Mouse (Mus musculus) midbrain, embryonic 11.5 days (tissue): ENCODE data around the gene Foxp1. TPM values are rescaled to one million over a fixed set of nuclear protein-coding genes. Genes with fewer than 3 reads are reported as not detected.

ENCODE experiments used
- ATAC-seq: fragments of 200-750 bp; cut with Nextera tagmentation; 2 replicates; pipeline ENCODE4 v1.8.0; 2017; ENCODE audit warnings: moderate TSS enrichment, moderate library complexity; ENCODE audit not compliant: low FRiP score
- DNase-seq: peaks from one replicate; pipeline ENCODE4 v3.0.0; 2015; ENCODE audit warnings: low spot score; ENCODE audit errors: missing footprints
- H3K27ac ChIP-seq: fragments of 300-500 bp; sonication (generic); 2 replicates; pipeline ENCODE4 v1.5.1; 2014; ENCODE audit warnings: low read depth, low read length
- H3K27me3 ChIP-seq: fragments of 300-500 bp; sonication (generic); 2 replicates; pipeline ENCODE4 v1.6.1; 2014; ENCODE audit warnings: mild to moderate bottlenecking, low read length, moderate library complexity, mixed read lengths; ENCODE audit not compliant: control insufficient read depth, insufficient read depth
- H3K36me3 ChIP-seq: fragments of 300-500 bp; sonication (generic); 2 replicates; pipeline ENCODE4 v1.6.1; 2014; ENCODE audit warnings: mild to moderate bottlenecking, low read length, moderate library complexity, mixed read lengths; ENCODE audit not compliant: control insufficient read depth, insufficient read depth
- H3K4me1 ChIP-seq: fragments of 300-500 bp; sonication (generic); 2 replicates; pipeline ENCODE4 v1.6.1; 2014; ENCODE audit warnings: low read length; ENCODE audit not compliant: control insufficient read depth, insufficient read depth
- H3K4me2 ChIP-seq: fragments of 300-500 bp; sonication (generic); 2 replicates; pipeline ENCODE4 v1.6.1; 2014; ENCODE audit warnings: mild to moderate bottlenecking, moderate library complexity
- H3K4me3 ChIP-seq: fragments of 300-500 bp; sonication (generic); 2 replicates; pipeline ENCODE4 v1.5.1; 2014; ENCODE audit warnings: low read depth, low read length
- H3K9ac ChIP-seq: fragments of 300-500 bp; sonication (generic); 2 replicates; pipeline ENCODE4 v1.6.1; 2014; ENCODE audit warnings: low read length
- H3K9me3 ChIP-seq: fragments of 300-500 bp; sonication (generic); 2 replicates; pipeline ENCODE4 v1.6.1; 2016; ENCODE audit warnings: low read length; ENCODE audit not compliant: control insufficient read depth
- WGBS: fragments of 180-500 bp; shearing (Covaris S2); extraction: QIAGEN DNeasy Blood & Tissue Kit; methylation state at CpG from one replicate; pipeline ENCODE4 v1.1.7; 2014; 5-methylcytosine and 5-hydroxymethylcytosine counted together
- polyA plus RNA-seq: library from polyadenylated mRNA; unstranded; fragments of >200 nt; fragmentation: Nextera tagmentation; extraction: Ambion mirVana; gene quantifications from 2 replicates; pipeline ENCODE4 v1.2.1, GENCODE M21; 2014

Gene Foxp1
- polyA plus RNA-seq, 1 experiment from 2014 or later: 86.2 TPM

DNA sequence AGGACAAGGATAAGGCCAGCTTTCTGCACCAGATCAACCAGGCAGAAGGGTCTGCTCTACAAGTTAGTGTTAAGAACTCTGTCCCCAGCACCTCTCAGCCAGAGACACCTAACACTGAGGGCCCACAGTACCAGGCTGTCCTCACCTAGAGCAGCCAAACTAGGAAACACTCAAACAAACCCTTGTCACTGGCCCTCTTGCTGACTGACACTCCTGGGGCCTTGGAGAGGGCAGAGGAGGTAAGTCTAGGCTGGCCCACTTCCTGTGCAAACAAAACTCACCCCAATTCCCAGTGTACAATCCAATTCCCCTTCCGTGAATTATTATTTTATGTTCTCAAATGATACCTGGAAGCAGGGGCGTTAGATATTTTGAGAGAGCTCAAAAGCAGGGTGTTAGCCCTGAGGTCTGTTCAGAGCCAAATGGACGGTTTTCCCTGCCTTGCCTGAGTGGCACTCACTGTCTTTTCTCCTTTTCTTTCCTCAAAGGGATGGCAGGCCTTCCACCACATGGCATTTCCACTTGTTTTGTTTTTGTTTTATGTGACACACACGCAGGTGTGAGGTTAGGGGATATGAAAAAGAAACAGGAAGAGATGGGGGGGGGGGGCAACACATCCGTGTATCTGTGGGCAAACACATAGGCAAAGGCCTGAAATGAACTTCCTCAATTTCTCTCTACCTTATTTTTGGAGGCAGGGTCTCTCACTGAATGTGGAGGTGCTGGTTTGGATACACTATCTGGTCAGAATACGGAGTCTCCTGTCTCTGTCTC, 219.7 kb downstream of the Foxp1 start:
- H3K4me1 ChIP-seq: no peaks in the 10 kb centered on the region
- no peaks in the 10 kb centered on the region for H3K27me3 ChIP-seq
- 88% methylated on average over 6 of the region's 6 CpGs for WGBS
- H3K4me2 ChIP-seq: no peak overlapping the region
- DNase-seq (no peak), ATAC-seq (no peak)
- no peaks in the 10 kb centered on the region for H3K36me3 ChIP-seq
- no peak overlapping the region for H3K9ac ChIP-seq
- H3K4me3 ChIP-seq: no peak overlapping the region
- H3K27ac ChIP-seq: no peak overlapping the region
- H3K9me3 ChIP-seq: no peaks in the 10 kb centered on the region

- no peak overlapping the region for H3K27ac ChIP-seq
- DNase-seq (no peak), ATAC-seq (no peak)
- no peaks in the 10 kb centered on the region for H3K4me1 ChIP-seq
- H3K36me3 ChIP-seq: no peaks in the 10 kb centered on the region
- H3K27me3 ChIP-seq: no peaks in the 10 kb centered on the region
- WGBS: 88% methylated on average over 8 of the region's 8 CpGs
- no peaks in the 10 kb centered on the region for H3K9me3 ChIP-seq
- no peak overlapping the region for H3K9ac ChIP-seq
- H3K4me2 ChIP-seq: no peak overlapping the region
- H3K4me3 ChIP-seq: no peak overlapping the region
Measured at GRCm38 (mm10) chr6:99301923-99302322, 220.6 kb downstream of the Foxp1 start.

DNA sequence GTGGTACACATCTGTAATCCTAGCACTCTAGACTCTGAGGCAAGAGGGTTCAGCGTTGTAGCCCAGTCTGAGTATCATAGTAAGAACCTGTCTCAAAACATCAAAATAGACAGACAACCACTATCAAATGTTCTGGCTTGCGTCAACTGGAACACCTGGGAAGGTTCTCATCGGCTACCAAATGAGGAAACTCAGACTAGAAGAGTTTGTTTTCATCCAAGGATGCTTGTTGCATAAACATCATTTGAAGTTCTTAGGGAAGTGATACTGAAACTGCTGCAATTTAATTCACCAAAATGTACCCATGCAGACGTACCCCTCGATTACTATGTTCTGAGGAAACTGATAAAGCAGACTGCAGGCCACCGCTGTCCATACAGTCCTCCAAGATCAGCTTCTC, 222.3 kb downstream of the Foxp1 start:
- Histone ChIP-seq H3K9ac (no peak overlapping the region), H3K9me3 (no peaks in the 10 kb centered on the region), H3K27ac (no peak overlapping the region), H3K36me3 (no peaks in the 10 kb centered on the region), H3K27me3 (no peaks in the 10 kb centered on the region), H3K4me2 (no peak overlapping the region), H3K4me3 (no peak overlapping the region), H3K4me1 (no peaks in the 10 kb centered on the region)
- DNase-seq (no peak), ATAC-seq (no peak)
- 95% methylated on average over 6 of the region's 6 CpGs for WGBS

- H3K9me3 ChIP-seq: no peaks in the 10 kb centered on the region
- no peaks in the 10 kb centered on the region for H3K4me1 ChIP-seq
- no peaks in the 10 kb centered on the region for H3K36me3 ChIP-seq
Measured at GRCm38 (mm10) chr6:99299196-99299595, 223.3 kb downstream of the Foxp1 start.

GRCm38 (mm10) chr6:99297535-99297934, 225.0 kb downstream of the Foxp1 start:
- no peak overlapping the region for H3K27ac ChIP-seq
- H3K9ac ChIP-seq: no peak overlapping the region
- no peak overlapping the region for H3K4me3 ChIP-seq
- no peaks in the 10 kb centered on the region for H3K9me3 ChIP-seq
- WGBS: 91% methylated on average over 5 of the region's 5 CpGs
- H3K27me3 ChIP-seq: no peaks in the 10 kb centered on the region
- DNase-seq: no peak
- no peak for ATAC-seq
- H3K36me3 ChIP-seq: no peaks in the 10 kb centered on the region
- no peaks in the 10 kb centered on the region for H3K4me1 ChIP-seq
- H3K4me2 ChIP-seq: no peak overlapping the region

More at GRCm38 (mm10) chr6:99299196-99299595, 223.3 kb downstream of the Foxp1 start:
- ATAC-seq (no peak), DNase-seq (no peak)
- Histone ChIP-seq H3K4me3 (no peak overlapping the region), H3K4me2 (no peak overlapping the region), H3K9ac (no peak overlapping the region), H3K27me3 (no peaks in the 10 kb centered on the region), H3K27ac (no peak overlapping the region)
- WGBS: 81% methylated on average over 14 of the region's 14 CpGs

DNA sequence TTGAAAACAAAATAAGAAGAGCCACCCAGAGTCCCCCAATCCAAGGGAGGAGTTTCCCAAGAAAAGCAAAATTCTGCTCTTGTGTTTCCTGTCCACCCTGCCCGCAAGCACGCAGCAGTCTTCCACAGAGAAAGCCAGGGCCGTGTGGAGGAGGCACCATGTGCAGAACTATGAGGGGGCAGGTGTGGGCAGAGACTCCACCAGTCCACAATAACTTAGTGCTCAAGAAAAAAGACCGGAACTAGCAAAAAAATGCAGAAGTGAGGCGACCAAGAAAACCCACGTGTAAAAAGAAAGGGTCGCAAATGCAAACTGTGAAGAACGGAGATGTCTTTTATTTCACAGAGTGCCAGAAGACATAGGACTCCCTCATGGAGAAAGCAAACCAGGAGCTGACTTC, 227.0 kb downstream of the Foxp1 start:
- DNase-seq (no peak), ATAC-seq (no peak)
- Histone ChIP-seq H3K4me1 (no peaks in the 10 kb centered on the region), H3K4me3 (no peak overlapping the region), H3K27me3 (no peaks in the 10 kb centered on the region), H3K4me2 (no peak overlapping the region), H3K36me3 (no peaks in the 10 kb centered on the region), H3K9me3 (no peaks in the 10 kb centered on the region), H3K27ac (no peak overlapping the region), H3K9ac (no peak overlapping the region)
- WGBS: 84% methylated on average over 8 of the region's 8 CpGs

DNA sequence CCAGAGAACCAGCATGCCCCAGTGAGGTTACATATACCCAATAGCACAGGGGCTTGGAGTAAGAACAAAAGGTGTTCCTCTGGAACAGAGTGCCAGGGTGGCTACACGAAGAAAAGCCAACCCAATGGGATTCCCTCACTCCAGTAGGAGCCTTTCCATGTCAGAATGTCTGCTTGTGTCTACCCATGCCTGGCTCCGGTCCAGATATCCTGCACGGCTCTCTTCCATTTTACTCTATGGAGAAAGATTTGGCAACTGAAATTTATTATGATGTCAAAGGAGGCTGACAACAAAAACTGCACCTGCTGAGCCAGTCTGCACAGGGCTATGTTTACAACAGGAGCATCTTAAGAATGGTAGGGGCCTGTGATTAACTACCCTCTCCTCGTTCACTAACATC, 233.3 kb downstream of the Foxp1 start:
- H3K4me1 ChIP-seq: no peaks in the 10 kb centered on the region
- no peak for ATAC-seq
- no peaks in the 10 kb centered on the region for H3K9me3 ChIP-seq
- no peaks in the 10 kb centered on the region for H3K36me3 ChIP-seq
- no peaks in the 10 kb centered on the region for H3K27me3 ChIP-seq
- H3K27ac ChIP-seq: no peak overlapping the region
- no peak for DNase-seq
- no peak overlapping the region for H3K4me3 ChIP-seq
- 83% methylated on average over 4 of the region's 4 CpGs for WGBS
- H3K9ac ChIP-seq: no peak overlapping the region
- H3K4me2 ChIP-seq: no peak overlapping the region

DNA sequence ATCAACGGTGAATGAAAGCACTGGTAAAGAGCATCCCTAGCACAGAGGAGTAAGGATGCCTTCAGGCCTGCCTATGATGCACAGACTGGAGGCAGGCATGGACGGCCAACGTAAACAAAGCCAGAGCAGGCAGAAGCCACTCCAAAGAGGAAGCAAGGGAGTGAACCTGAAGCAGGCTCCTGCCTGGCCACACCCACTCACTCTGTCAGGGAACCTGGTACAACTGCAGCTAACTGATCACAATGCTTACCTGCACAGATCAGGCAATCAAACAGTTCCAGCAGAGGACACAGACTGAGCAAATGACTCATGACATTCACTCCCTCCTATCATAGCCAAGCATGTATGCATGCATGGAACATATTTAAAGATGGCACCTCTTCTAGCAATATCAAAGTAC, 237.5 kb downstream of the Foxp1 start:
- no peak overlapping the region for H3K4me3 ChIP-seq
- H3K9ac ChIP-seq: no peak overlapping the region
- 56% methylated on average over 3 of the region's 3 CpGs for WGBS
- peaks cover 9% of the 10 kb centered on the region for H3K4me1 ChIP-seq
- H3K9me3 ChIP-seq: no peaks in the 10 kb centered on the region
- no peak overlapping the region for H3K4me2 ChIP-seq
- H3K27me3 ChIP-seq: no peaks in the 10 kb centered on the region
- no peaks in the 10 kb centered on the region for H3K36me3 ChIP-seq
- no peak overlapping the region for H3K27ac ChIP-seq
- DNase-seq (no peak), ATAC-seq (no peak)

DNA sequence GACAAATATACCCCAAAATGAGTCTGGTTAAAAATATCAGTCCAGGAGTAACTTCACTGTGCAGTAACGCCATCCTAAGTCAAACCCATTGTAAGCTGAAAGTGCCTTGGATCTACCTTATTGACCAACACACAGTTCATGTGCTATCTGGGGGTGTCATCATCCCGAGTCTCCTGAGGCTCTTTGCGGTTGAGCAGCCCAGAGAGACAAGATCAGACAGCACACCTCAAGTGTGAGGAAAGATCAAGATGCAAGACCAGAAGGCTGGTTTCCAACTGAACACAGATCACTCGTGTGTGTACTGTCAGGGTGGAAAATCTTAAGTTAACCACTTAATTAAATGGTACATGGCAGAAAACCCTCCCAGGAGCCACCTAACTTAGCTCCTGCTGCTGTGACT, 238.5 kb downstream of the Foxp1 start:
- Histone ChIP-seq H3K9me3 (no peaks in the 10 kb centered on the region), H3K4me1 (peaks cover 9% of the 10 kb centered on the region), H3K36me3 (no peaks in the 10 kb centered on the region), H3K4me2 (no peak overlapping the region), H3K27ac (no peak overlapping the region), H3K9ac (no peak overlapping the region), H3K27me3 (no peaks in the 10 kb centered on the region), H3K4me3 (no peak overlapping the region)
- 69% methylated on average over 4 of the region's 4 CpGs for WGBS
- ATAC-seq: no peak
- DNase-seq: no peak
